Mouse (Mus musculus): Measurements from ENCODE around the gene Minos1. TPM values are rescaled to one million over a fixed set of nuclear protein-coding genes. Genes with fewer than 3 reads are reported as not detected.

The Minos1 gene
- total and polyA plus RNA-seq, 2 experiments from 2014 or later: 17.1 to 462 TPM

- peak overlapping the region; percentile 93 for H3K4me2 ChIP-seq (ENCODE audit: low read depth, low read length)
- no peak for TF ChIP-seq CTCF (IDR thresholded peaks at IDR 0.05; ENCODE audit: low read depth)
- H3K4me3 ChIP-seq (ENCODE audit: low read length): peak overlapping the region; percentile 59
- no peaks in the 10 kb centered on the region for H3K4me1 ChIP-seq (ENCODE audit: insufficient read depth, low read length)
- peak; percentile 69 for DNase-seq (ENCODE audit: low spot score)
- ATAC-seq: peak; percentile 75
- H3K27ac ChIP-seq: peak overlapping the region; percentile 2; the same call in 1 of the 2 replicates
- H3K36me3 ChIP-seq (ENCODE audit: insufficient read depth, low read length): no peaks in the 10 kb centered on the region
- no peaks in the 10 kb centered on the region for H3K9me3 ChIP-seq (ENCODE audit: low read length)
- peak overlapping the region; percentile 63 for H3K9ac ChIP-seq (replicated peaks; ENCODE audit: low read length)
- 5% methylated on average over 28 of the region's 28 CpGs for WGBS
- no peaks in the 10 kb centered on the region for H3K27me3 ChIP-seq (ENCODE audit: insufficient read depth, low read length)
These were observed 39.2 kb downstream of the Minos1 start for GRCm38 (mm10) chr4:139091478-139092355.

GRCm38 (mm10) chr4:139091066-139091465, 39.8 kb downstream of the Minos1 start:
- H3K36me3 ChIP-seq (ENCODE audit: insufficient read depth, low read length): no peaks in the 10 kb centered on the region
- no peaks in the 10 kb centered on the region for H3K27me3 ChIP-seq (ENCODE audit: insufficient read depth, low read length)
- TF ChIP-seq CTCF (IDR thresholded peaks at IDR 0.05; ENCODE audit: low read depth): no peak
- WGBS: 23% methylated on average over 7 of the region's 7 CpGs
- H3K4me2 ChIP-seq (ENCODE audit: low read depth, low read length): 0 out of 2 replicates have a peak overlapping the region, but pooled peaks have one; percentile 17
- H3K9me3 ChIP-seq (ENCODE audit: low read length): no peaks in the 10 kb centered on the region
- 0 out of 2 replicates have a peak overlapping the region, but pooled peaks have one; percentile 2 for H3K27ac ChIP-seq
- H3K4me3 ChIP-seq (ENCODE audit: low read length): no peak overlapping the region
- H3K4me1 ChIP-seq (ENCODE audit: insufficient read depth, low read length): no peaks in the 10 kb centered on the region
- ATAC-seq: no peak
- no peak overlapping the region for H3K9ac ChIP-seq (replicated peaks; ENCODE audit: low read length)
- no peak for DNase-seq (ENCODE audit: low spot score)

- Histone ChIP-seq H3K4me3 (ENCODE audit: low read length) (no peak overlapping the region), H3K4me2 (ENCODE audit: low read depth, low read length) (0 out of 2 replicates have a peak overlapping the region, but pooled peaks have one; percentile 5), H3K27ac (no peak overlapping the region), H3K27me3 (ENCODE audit: insufficient read depth, low read length) (no peaks in the 10 kb centered on the region), H3K9me3 (ENCODE audit: low read length) (no peaks in the 10 kb centered on the region), H3K9ac (replicated peaks; ENCODE audit: low read length) (no peak overlapping the region), H3K36me3 (ENCODE audit: insufficient read depth, low read length) (no peaks in the 10 kb centered on the region), H3K4me1 (ENCODE audit: insufficient read depth, low read length) (no peaks in the 10 kb centered on the region)
- WGBS: 66% methylated on average over 15 of the region's 15 CpGs
- ATAC-seq: no peak
- no peak for TF ChIP-seq CTCF (IDR thresholded peaks at IDR 0.05; ENCODE audit: low read depth)
- no peak for DNase-seq (ENCODE audit: low spot score)
These were observed 40.5 kb downstream of the Minos1 start for GRCm38 (mm10) chr4:139090303-139090940.

- H3K4me1 ChIP-seq (ENCODE audit: insufficient read depth, low read length): no peaks in the 10 kb centered on the region
- ATAC-seq: no peak
- no peaks in the 10 kb centered on the region for H3K9me3 ChIP-seq (ENCODE audit: low read length)
- no peak overlapping the region for H3K4me2 ChIP-seq (ENCODE audit: low read depth, low read length)
- 64% methylated on average over 9 of the region's 9 CpGs for WGBS
- no peak overlapping the region for H3K9ac ChIP-seq (replicated peaks; ENCODE audit: low read length)
- H3K4me3 ChIP-seq (ENCODE audit: low read length): no peak overlapping the region
- H3K36me3 ChIP-seq (ENCODE audit: insufficient read depth, low read length): no peaks in the 10 kb centered on the region
- no peaks in the 10 kb centered on the region for H3K27me3 ChIP-seq (ENCODE audit: insufficient read depth, low read length)
- no peak for DNase-seq (ENCODE audit: low spot score)
- no peak for TF ChIP-seq CTCF (IDR thresholded peaks at IDR 0.05; ENCODE audit: low read depth)
- no peak overlapping the region for H3K27ac ChIP-seq
These were observed 41.8 kb downstream of the Minos1 start for GRCm38 (mm10) chr4:139088982-139089671.

GRCm38 (mm10) chr4:139086984-139087383, 43.9 kb downstream of the Minos1 start:
- H3K4me1 ChIP-seq (ENCODE audit: insufficient read depth, low read length): peaks cover 14% of the 10 kb centered on the region
- ATAC-seq (no peak), DNase-seq (ENCODE audit: low spot score) (no peak)
- no peaks in the 10 kb centered on the region for H3K27me3 ChIP-seq (ENCODE audit: insufficient read depth, low read length)
- no peaks in the 10 kb centered on the region for H3K9me3 ChIP-seq (ENCODE audit: low read length)
- no peak for TF ChIP-seq CTCF (IDR thresholded peaks at IDR 0.05; ENCODE audit: low read depth)
- H3K36me3 ChIP-seq (ENCODE audit: insufficient read depth, low read length): no peaks in the 10 kb centered on the region
- no peak overlapping the region for H3K27ac ChIP-seq
- 69% methylated on average over 4 of the region's 4 CpGs for WGBS
- H3K4me3 ChIP-seq (ENCODE audit: low read length): no peak overlapping the region
- H3K9ac ChIP-seq (replicated peaks; ENCODE audit: low read length): no peak overlapping the region
- no peak overlapping the region for H3K4me2 ChIP-seq (ENCODE audit: low read depth, low read length)

GRCm38 (mm10) chr4:139086037-139086436, 44.9 kb downstream of the Minos1 start:
- peak; percentile 95 for DNase-seq (ENCODE audit: low spot score)
- Histone ChIP-seq H3K36me3 (ENCODE audit: insufficient read depth, low read length) (no peaks in the 10 kb centered on the region), H3K27me3 (ENCODE audit: insufficient read depth, low read length) (no peaks in the 10 kb centered on the region), H3K27ac (no peak overlapping the region), H3K4me1 (ENCODE audit: insufficient read depth, low read length) (peaks cover 21% of the 10 kb centered on the region), H3K4me3 (ENCODE audit: low read length) (no peak overlapping the region), H3K9ac (replicated peaks; ENCODE audit: low read length) (no peak overlapping the region), H3K9me3 (ENCODE audit: low read length) (no peaks in the 10 kb centered on the region), H3K4me2 (ENCODE audit: low read depth, low read length) (no peak overlapping the region)
- peak; percentile 93 for TF ChIP-seq CTCF (IDR thresholded peaks at IDR 0.05; ENCODE audit: low read depth)
- peak; percentile 46 for ATAC-seq
- 18% methylated on average over 5 of the region's 5 CpGs for WGBS
